Mouse (Mus musculus) kidney, postnatal 36 days (tissue): ENCODE data around the gene Slc35f1.
"Not testable (repeated sequence)": the region's sequence is repeated elsewhere in the genome, so short reads cannot be mapped to it uniquely, and the experiment has no call there.

Source experiments
- DNase-seq, 2 experiments: peaks; one replicate each; pipeline ENCODE4 v3.0.0; 2021 to 2022; ENCODE audit warnings: mixed read lengths in 2 of 2

Slc35f1 gene

DNA sequence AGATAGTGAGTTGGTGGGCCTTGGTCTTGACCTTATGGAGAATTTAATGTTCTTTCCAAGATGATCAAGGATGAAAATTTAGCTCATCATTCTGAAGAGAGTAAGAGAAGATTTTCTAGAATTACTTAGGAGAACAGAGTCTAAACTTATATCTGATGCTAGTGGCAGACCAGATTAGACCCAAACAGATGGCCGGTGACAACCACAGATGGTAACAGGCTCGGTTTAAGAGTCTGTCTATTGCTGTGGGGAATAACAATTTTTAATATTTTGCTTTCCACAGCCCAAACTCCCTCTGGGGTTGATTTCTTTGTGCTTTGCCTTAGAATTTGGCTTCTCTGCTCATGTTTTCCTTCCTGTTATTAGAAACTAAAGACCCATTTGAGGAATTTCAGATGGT, 96.7 kb downstream of the Slc35f1 start:
- no peak for DNase-seq

DNA sequence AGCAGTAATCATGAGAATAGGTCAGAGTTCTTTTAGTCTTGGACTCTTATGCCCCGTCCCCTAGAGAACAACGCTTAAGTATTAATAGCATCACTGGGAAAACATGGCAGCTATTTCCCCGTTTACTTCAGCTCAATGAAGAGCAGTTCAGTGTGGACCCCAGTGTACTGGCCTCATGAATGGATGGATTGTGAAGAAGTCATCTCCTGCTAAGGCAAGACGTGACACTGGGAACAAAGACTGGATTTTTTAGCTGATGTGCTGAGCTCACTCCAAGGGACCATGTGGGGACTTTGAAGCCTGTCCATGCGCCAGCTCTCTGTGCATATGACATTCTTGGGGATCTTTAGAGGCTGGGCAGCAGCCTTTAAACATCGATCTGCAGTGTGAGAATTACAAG, 101.2 kb downstream of the Slc35f1 start:
- DNase-seq = no peak

DNA sequence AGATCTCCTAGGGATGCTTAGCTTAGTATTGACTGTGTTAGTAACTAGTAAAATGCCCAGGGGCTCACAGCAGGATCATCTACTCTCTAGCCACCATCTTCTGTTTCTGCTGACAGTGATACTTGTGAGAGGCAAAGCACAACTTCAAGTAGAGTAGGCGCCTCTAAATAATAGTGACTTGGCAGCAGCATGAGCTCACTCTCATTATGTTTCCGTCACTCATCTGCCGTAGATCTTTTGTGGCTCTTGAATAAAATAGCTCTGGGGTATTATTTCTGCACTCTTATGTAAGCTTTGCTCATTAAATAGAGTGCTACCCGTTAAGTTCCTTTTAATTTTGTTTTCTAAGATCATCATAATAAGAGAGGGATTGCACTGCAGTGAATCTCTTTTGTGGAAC, 107.1 kb downstream of the Slc35f1 start:
- DNase-seq = no peak

DNA sequence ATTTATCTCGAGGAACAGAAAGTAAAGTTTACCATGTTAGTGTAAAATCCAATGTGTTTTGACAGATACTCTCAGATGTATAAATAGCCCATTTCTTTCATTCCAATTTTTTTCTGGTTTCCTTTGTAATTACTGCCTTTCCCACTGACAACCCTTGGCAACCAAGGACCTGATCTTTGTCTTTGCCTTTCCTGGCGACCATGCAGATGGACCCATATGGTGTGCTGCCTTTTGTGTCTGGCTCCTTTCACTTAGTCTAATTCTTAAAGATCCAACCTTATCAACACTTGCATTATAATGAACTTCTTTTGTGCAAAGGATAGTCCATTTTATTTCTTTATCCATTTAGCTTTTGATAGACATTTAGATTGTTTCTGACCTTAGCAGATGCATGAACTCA, 117.5 kb downstream of the Slc35f1 start:
- no peak for DNase-seq

DNA sequence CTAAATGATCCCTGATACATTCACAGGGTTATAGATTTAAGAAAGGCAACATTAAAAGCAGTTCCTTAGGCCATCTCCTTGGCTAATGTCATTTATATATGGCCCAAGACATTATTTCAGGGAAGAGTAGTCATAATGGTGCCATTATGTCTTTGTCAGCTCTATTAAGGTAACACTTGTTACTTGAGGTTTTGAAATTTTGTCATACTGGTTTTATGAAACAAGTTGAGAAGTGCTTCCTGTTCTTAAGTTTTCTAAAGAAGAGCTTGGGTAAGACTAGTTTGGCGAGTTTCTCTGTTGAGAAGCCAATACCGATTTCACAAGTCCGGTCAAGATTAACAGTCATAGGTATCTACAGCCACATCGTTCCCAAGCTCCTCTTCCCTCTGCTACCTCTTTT, 122.5 kb downstream of the Slc35f1 start:
- no peak for DNase-seq

DNA sequence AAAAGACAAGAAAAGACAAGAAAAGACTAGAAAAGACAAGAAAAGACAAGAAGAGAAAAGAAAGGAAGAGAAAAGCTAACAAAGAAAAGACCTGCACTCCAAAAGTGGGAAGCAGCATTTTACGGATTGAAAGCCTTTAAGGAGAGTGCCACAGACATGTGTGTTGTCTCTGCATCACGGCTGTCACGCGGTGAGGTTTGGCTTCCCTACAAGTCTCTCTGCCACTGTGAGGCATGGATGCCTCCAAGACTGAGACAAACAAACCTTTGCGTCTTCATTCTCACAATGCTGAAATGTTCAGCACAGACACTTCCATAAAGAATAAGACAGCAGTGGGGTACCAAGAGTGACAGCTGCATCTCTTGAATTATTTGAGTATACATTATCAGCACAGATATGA, 124.0 kb downstream of the Slc35f1 start:
- no peak for DNase-seq

DNA sequence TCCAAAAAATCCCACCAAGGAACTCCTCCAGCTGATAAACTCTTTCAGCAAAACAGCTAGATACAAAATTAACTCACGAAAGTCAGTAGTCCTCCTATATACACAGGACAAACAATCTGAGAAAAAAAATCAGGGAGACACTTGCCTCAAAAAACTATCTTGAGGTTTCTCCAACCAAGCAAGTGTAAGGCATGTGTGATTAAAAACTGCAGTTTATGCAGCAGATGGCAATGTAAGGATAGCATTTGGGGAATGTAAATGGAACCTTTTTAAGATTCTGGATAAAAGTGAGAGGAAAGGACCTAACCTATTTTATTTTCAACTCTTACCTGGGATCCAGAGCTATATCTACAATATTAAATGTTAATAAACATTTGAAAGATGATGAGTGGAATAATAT, 129.3 kb downstream of the Slc35f1 start:
- DNase-seq = no peak

DNA sequence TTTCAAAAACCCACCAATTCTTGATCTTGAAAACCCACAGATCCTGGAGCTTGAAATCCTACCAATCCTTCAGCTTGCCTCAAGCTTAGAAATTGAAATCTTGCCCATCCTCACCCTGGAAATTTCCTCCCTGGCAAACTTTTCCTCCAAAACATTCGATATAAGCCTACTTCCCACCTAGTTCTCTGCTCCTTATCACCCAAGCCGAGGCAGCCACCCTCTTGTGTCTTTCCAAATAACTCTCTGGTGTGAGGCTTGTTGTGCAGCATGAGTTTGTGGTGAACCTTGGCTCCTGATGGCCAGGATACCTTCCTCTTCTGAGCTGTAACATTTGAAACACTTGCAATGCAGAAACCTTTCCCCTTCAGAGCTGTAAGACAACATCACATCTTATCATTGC, 132.6 kb downstream of the Slc35f1 start:
- DNase-seq = no peak

DNA sequence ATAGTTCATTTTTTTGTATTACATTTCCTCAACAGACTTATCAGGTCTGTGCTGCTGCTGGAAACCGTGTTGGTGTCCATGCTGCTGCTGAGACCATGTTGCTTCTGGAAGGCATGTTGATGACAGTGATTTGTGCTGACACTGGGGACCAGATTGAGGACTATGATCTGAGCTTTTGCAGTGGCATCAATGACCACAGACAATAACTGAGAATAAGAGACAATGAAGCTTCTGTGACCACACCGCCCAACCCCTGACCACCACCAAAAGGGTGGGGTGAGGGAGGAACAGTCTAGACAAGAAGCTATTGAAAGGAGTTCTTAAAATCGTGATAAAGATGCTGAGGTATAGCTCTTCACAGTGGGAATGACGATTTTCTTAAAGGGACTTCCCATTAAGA, 135.4 kb downstream of the Slc35f1 start:
- no peak for DNase-seq

DNA sequence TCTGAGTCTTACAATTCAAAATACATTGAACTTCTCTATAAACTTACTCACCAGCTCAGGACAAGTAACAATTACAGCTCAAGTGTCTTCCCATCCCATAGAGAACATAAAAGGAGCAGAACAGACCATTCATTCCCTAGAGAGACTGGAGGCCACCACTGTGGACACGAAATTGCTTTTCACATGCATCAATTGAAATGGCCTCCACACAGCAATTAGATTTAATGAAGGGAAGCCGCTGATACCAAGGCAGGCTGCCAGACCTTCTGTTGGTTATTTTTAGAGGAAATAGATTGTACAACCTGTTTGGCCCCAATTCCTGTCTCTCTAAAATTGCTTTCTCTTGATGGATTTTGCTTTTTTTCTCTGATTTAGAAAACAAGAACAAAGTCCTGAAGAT, 150.5 kb downstream of the Slc35f1 start:
- no peak for DNase-seq

DNA sequence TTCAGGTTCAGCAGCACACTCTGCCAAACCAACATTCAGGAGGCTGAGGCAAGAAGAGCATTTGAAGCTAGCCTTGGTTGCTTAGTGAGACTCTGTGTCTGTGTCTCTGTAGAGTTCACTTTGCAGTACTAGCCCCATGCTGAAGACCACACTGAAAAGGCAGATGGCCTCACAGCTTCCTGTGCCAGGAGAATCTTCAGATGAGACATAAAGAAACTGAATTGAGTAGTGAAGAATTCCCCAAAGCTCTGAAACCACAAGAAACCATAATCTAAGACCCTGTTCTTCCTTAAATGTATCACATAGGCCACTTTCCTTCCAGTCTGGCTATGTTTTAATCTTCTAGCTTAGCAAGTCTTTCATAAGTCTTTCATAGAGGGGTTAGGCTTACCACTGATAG, 161.7 kb downstream of the Slc35f1 start:
- DNase-seq = no peak

DNA sequence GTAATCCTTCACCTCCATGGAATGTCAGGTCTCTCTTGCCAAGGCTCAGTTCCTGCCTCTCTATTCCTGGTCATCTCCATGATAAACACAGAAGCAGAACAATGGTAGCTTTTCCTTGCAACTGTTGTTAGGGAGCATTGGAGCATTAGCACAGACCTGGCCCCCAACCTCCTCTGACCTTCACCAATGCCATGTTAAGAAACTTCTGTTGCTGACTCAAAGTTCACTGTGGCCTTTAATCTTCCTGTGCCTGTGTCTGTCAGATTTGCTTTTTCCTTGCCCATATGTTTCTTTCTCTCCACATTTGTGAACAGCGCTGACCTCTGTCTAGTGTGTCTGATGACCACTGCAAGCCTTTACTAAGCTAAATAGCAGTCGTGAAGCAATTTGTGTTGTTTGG, 170.5 kb downstream of the Slc35f1 start:
- DNase-seq = no peak

DNA sequence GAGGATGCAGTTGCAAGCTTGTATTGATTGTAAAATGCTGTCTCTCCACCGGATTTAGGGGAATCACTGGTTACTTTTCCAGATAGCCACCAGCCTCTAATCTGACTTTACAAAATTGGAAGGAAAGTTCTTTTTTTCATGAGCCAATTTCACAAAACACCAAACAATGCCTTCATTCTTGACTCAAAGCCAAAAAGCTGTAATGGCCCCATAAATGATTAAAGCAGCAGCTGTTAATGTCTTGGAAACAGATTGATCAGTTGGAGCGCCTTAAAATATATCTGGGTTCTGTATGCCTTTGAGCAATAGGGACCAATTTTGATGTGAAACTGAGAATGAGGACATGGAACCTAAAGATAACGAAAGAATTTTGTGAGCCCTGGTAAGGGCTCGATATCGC, 174.6 kb downstream of the Slc35f1 start:
- DNase-seq = no peak

DNA sequence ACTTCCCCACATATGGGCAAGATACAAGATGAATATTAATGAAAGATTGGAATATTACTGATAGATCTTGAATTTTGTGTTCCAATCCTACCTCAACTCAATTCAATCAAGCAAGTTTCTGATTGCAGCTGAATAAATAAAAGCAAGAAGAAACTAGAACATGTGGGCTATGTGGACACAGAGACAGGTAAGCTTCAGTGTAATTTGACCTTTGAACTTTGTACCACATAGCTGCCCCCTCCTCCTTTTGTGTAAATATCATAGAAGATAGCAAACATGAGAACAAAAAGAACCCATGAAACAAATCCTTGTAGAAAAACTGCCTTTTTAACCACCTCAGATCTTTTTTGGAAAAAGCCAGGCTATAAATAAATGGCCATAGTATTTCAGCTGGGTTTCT, 180.8 kb downstream of the Slc35f1 start:
- no peak for DNase-seq

DNA sequence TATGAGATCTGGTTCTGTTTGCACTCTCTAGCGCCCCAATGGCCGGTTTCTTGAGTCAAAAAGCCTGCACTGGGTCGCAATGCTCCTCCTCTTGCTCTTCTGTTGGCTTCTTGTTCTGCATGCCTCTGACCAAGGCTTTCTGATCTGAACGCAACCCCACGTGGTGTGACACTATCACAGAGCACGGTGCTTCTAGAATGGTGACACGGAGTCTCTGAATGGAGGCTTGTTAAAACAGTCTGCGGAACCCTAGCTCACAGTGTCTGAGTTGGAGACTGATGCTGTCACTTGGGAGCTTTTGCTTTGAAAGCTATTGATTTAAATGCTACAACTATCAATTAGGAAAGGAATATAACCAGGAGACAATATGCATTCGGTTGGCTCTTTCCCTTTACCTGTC, 183.8 kb downstream of the Slc35f1 start:
- DNase-seq = no peak

DNA sequence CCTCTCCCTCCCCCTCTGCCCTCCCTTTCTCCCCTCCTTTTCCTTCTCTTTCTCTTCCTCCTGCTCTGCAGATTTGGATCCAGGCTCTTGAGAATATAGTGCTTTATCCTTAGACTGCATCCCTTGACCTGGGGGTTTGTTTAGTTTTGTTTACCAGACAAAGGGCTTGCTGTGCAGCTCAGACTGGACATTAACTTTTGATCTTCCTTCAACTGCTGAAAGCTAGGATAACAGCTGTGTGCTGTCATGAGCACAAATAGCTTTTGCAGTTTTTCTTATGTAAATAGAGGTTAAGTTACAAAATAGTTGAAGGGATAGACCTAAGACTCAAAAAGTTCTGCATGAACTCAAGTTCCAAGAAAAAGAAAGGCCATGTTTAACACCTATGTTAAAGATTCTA, 184.4 kb downstream of the Slc35f1 start:
- DNase-seq = no peak

DNA sequence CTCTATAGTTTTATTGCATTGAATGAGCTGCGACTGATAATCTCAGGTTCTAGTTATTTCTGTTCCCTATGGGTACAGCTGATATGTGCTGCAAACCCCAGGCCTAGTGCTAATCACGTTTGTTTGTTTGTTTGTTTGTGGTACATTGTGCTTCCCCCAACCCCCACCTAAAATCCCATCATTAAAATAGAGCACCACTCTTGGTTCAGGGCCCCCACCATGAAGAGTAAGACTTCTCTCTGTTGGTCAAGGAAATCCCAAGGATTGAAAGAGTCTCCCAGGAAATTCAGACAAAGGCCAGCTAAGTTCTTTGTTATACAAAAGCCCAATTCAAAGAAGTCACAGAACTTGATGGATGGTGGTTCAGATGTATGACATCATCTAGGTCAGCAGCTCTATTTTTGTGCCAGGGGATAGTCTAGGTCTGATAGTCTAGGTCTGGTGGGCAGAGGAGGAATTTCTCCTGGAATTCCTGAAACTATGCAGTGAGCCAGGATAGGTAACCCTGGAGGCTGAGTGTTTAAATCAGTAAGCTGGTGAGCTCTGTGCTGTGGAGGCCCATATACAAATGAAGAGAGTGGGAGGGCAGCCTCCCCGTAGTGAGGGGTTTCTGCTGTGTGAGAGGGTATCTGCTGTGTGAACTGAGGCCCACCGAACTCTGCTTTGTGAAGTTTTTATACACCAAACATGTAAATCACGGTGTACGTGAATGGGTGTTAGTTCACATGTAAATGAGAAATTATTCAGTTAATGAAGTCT, 187.1 kb downstream of the Slc35f1 start:
- no peak for DNase-seq

DNA sequence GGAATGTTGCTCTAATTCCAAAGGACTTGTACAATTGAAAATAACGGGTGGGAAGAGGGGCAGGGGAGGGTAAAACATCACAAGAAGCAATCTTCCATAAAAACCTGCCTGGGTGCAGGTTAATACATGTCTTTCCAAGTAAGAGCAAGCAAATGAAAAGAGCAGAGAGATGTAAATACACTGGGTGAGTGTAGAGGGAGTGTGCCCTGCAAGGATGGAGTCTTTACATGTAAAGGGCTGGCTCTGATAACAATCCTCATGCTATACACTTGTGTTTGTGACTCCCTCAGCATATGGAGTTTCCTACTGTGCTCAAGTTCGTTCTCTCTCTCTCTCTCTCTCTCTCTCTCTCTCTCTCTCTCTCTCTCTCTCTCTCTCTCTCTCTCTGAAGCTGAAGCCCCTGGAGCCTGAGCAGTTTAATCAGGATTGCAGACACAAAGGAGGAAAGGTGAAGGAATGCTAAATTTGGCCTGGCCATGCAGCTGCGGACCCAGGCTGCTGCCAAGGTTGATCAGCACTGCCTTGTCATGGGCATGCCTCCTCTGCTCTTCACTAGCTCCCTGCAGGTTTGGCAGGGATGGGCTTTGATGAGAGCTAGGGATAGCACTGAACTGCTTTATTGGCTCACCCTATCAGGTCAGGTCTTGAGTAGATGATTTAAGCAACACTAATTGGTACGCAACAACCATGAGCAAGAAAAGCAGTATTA, 187.9 kb downstream of the Slc35f1 start:
- no peak for DNase-seq

DNA sequence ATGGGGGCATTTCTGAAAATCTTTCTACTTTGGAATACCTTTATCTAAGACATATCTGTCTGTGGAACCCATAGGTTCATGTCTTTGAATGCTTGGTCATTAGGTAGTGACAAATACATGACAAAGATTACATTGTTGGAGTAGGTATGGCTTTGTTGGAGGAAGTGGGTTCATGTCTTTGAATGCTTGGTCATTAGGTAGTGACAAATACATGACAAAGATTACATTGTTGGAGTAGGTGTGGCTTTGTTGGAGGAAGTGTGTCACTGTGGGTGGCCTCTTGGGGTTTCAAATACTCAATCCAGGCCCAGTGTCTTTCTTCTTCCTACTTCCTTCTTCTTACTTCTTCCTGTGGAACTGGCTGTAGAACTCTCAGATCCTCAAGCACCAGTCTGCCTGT, 206.4 kb downstream of the Slc35f1 start:
- DNase-seq = not testable (repeated sequence)

DNA sequence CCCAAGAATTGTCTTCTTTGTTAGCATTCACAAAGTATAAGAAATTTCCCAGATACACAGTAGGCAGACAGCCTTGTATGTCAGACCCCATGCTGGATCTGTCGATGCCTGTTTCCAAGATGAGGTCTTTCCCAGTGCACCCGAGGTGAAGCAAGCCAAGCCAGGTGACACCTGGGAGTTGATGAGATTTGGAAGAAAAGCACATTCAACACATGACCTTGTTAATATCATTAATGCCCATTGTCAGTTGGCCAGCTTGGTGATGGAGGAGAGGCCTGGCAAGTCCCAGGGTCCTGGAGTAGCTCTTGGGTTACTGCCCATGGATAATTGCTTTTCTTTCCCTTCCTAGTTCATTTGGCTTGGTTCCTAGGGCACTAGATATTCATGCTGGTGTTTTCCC, 214.6 kb downstream of the Slc35f1 start:
- DNase-seq = no peak

DNA sequence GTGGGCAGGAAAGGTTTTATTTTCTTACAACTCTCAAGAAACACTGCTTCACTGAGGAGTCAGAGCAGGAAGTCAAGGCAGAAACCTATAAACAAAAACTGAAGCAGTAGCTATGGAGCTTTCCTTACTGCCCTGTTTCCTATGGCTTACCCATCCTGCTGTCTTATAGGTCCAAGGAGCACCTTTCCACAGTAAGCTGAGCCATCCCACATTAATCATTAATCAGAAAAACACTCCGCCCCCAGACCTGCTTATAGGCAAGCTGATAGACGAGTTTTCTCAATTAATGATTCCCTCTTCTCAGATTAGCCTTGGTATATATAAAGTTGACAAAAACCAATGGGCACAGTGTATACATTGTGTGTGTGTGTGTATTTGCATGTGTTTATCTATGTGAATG, 221.4 kb downstream of the Slc35f1 start:
- peak in 1 of 2 experiments; percentile 1 for DNase-seq

DNA sequence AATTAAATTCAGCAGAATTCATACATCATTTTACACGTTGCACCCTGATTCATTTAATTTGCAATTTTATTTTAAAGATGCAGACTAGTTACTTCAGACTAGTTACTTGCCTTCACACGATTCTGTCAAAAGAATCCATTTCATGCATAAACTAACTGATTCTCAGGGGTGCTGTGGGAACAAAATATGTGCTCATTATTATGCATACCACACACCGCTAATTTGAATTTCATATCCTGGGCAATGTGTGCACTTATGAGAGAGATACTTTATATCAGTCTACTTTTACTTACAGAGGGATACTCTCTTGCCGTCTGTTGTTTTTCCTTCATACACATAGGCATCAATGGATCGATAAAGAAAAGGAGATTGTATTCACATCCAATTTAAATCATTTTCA, 228.4 kb downstream of the Slc35f1 start:
- DNase-seq = no peak

DNA sequence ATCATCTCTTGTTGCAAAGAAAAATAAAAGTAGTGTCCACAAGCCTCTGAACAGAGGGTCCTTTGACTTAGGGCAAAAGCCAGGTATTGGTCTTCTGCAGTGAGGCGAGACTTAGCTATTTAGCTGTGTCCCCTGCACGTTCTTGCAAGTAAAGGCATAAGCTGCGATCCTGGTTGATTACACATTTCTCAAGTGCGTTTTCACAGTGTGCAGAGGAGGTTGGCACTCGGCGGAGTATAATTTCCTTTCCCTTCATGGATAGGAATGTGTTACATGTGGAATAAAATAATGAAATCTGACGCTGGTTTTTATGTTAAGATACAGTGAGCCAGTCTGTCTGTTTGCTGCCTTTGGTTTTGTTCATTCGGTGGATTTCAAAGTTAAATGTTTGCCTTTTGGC, 232.8 kb downstream of the Slc35f1 start:
- DNase-seq = no peak

DNA sequence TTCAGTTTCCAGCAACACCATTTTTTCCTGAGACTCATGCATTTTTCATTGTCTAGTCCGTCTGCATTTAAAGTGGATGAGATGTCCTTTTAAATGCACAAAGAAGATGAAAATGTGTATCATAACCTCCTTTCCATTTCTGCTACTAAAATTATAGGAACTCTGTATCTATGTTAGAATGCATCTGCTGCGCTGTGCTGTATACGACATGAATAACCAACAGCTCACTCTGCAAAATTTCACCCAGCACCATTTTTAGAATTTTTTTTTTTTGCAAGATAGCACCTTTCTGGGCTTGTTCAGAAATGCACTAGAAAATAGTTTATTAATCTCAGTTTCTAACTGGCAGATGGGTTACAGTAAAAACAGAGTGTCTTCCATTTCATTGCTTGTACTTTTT, 236.0 kb downstream of the Slc35f1 start:
- DNase-seq = no peak

DNA sequence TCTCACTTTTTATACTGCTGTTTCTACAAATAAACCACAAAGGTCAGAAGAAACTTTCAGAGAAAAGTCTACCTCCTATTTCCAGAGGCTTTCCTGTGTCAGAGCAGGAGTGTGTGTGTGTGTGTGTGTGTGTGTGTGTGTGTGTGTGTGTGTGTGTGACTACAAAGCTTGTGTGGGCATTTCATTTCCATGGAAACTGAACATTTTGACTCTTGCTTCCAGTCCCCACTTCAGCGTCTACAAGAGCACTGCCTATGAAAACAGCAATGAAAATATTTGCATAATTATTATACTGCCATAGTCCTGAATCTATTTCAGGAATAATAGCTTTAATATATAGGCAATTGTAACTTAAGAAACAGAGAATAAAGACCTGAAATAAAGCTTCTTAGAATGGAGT, 241.8 kb downstream of the Slc35f1 start:
- no peak for DNase-seq
